Mouse (Mus musculus) cerebellum, adult 2 months (tissue): ENCODE measurements around the gene Mfsd6.

Source experiments
- CTCF ChIP-seq: fragments of 200-500 bp; IDR thresholded peaks from 2 replicates; pipeline ENCODE4 v1.5.1; 2011; ENCODE audit warnings: low read depth, mild to moderate bottlenecking, control low read depth, low read length, moderate library complexity, borderline replicate concordance; ENCODE audit not compliant: insufficient read depth
- POLR2A ChIP-seq: fragments of 200-500 bp; IDR thresholded peaks from 2 replicates; pipeline ENCODE4 v1.6.1; 2011; ENCODE audit warnings: low read length, control low read depth, borderline replicate concordance; ENCODE audit not compliant: insufficient read depth

DNA sequence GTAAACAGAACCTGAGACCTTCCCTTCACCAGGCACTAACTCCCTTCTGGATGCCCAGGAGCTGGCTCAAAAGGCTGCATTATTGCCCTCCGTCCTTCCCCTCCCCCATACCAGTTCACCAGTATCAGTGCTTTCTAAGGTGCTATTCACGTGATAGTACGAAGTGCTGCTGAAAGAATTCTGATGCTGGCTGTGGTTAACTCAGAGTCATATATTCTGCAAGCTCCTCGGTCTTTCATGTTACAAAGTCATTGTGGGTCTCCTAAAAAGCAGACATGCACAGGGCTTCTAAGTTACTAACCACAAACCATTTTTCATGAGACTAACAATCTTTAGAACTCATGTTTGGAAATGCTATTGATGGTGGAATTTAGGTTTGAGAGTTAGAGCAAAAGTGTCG, 77.2 kb downstream of the Mfsd6 start:
- TF ChIP-seq CTCF (no peak), POLR2A (no peak)
